Comparison of ENCODE assay signal across 8 mouse cellular contexts in genomic region chr5:131308397-131308796, GRCm38 (mm10). TPM values are rescaled to one million over a fixed set of nuclear protein-coding genes. Genes with fewer than 3 reads are reported as not detected.
DNase-seq lines count a peak whose midpoint lies in the region; ATAC-seq lines count a peak whose summit lies in the region.

Galnt17 (minus strand) TSS chr5:131308497.

- peaks cover 25% of the 10 kb centered on the region for H3K27me3 ChIP-seq in forebrain, embryonic 13.5 days
- H3K27me3 ChIP-seq in neural tube, embryonic 13.5 days = peaks cover 11% of the 10 kb centered on the region

- H3K9me3 ChIP-seq in forebrain, embryonic 13.5 days (replicated peaks) = no peaks in the 10 kb centered on the region; the same call in 1 of the 2 replicates
- no peaks in the 10 kb centered on the region for H3K9me3 ChIP-seq in neural tube, embryonic 13.5 days

- H3K9ac ChIP-seq in forebrain, embryonic 13.5 days = peak within 1 kb of the TSS; percentile 71
- H3K9ac ChIP-seq in neural tube, embryonic 13.5 days = peak within 1 kb of the TSS; percentile 87

- H3K36me3 ChIP-seq in forebrain, embryonic 13.5 days (ENCODE audit: poor library complexity, severe bottlenecking) = no peaks in the 10 kb centered on the region
- H3K36me3 ChIP-seq in neural tube, embryonic 13.5 days = no peaks in the 10 kb centered on the region

- no peak for DNase-seq in left cerebral cortex, adult 18-20 months (ENCODE audit: low spot score in 2 of 2)
- no peak for DNase-seq in left cerebral cortex, adult 9 months (ENCODE audit: low spot score in 2 of 2)
- DNase-seq in left cerebral cortex, adult 8-10 months (ENCODE audit: low spot score in 2 of 2) = no peak
- DNase-seq in cerebellum, adult 18-20 months = no peak
- no peak for DNase-seq in embryo, embryonic 10 days (ENCODE audit: low spot score)
- no peak for DNase-seq in frontal cortex, postnatal 10 days (ENCODE audit: low spot score in 2 of 2)

- peaks cover 18% of the 10 kb centered on the region for H3K4me1 ChIP-seq in forebrain, embryonic 13.5 days
- H3K4me1 ChIP-seq in neural tube, embryonic 13.5 days (replicated peaks) = peaks cover 38% of the 10 kb centered on the region

- peak within 1 kb of the TSS; percentile 88 for H3K4me2 ChIP-seq in forebrain, embryonic 13.5 days
- H3K4me2 ChIP-seq in neural tube, embryonic 13.5 days = peak within 1 kb of the TSS; percentile 89

- WGBS in forebrain, embryonic 13.5 days = 38% methylated on average over 3 of the region's 3 CpGs
- WGBS in neural tube, embryonic 13.5 days = 59% methylated on average over 3 of the region's 3 CpGs

- peak within 1 kb of the TSS; percentile 53 for H3K4me3 ChIP-seq in forebrain, embryonic 13.5 days
- H3K4me3 ChIP-seq in neural tube, embryonic 13.5 days = peak within 1 kb of the TSS; percentile 78

- H3K27ac ChIP-seq in forebrain, embryonic 13.5 days = peak within 1 kb of the TSS; percentile 87
- peak within 1 kb of the TSS; percentile 93 for H3K27ac ChIP-seq in neural tube, embryonic 13.5 days (replicated peaks)

- no peak for ATAC-seq in forebrain, embryonic 13.5 days
- ATAC-seq in neural tube, embryonic 13.5 days (ENCODE audit: low read depth) = no peak

RNA-seq across cellular contexts. Expression of gene Galnt17, which starts in this region (rescaled TPM):
- 10 to 100 TPM; 32.3 to 35.2 TPM for total RNA-seq in left cerebral cortex, adult 18-20 months (2021)
- polyA plus RNA-seq in forebrain, embryonic 13.5 days (2015; fragmentation: Nextera tagmentation; extraction: Ambion mirVana) = 5.6 and 6.5 TPM in 2 replicates
- 10 to 100 TPM; 33.1 to 35.1 (median 33.9) TPM for total RNA-seq in left cerebral cortex, adult 8-10 months (2022)
- 9.6 and 10.7 TPM in 2 replicates for polyA plus RNA-seq in neural tube, embryonic 13.5 days (2015; fragmentation: Nextera tagmentation; extraction: Ambion mirVana)
